Mouse (Mus musculus) small intestine, adult 2 months (tissue): Measurements from ENCODE around the gene Oas1c. TPM values are rescaled to one million over a fixed set of nuclear protein-coding genes. Genes with fewer than 3 reads are reported as not detected.

Experiments
- H3K27ac ChIP-seq: fragments of 200-500 bp; 2 replicates; pipeline ENCODE4 v1.5.1; 2012; ENCODE audit warnings: low read depth, low read length, control low read depth, inconsistent platforms; ENCODE audit not compliant: insufficient read depth
- H3K27me3 ChIP-seq: fragments of 200-500 bp; 2 replicates; pipeline ENCODE4 v1.6.1; 2012; ENCODE audit warnings: mild to moderate bottlenecking, moderate library complexity, low read length, inconsistent platforms; ENCODE audit not compliant: control insufficient read depth, insufficient read depth
- H3K36me3 ChIP-seq: fragments of 200-500 bp; 2 replicates; pipeline ENCODE4 v1.6.1; 2012; ENCODE audit warnings: mild to moderate bottlenecking, low read length, control low read depth, inconsistent platforms; ENCODE audit not compliant: control insufficient read depth, insufficient read depth
- H3K4me1 ChIP-seq: fragments of 200-500 bp; 2 replicates; pipeline ENCODE4 v1.6.1; 2012; ENCODE audit warnings: low read length, inconsistent platforms, mixed read lengths; ENCODE audit not compliant: control insufficient read depth, insufficient read depth, insufficient read length
- H3K4me3 ChIP-seq: fragments of 200-500 bp; 2 replicates; pipeline ENCODE4 v1.5.1; 2012; ENCODE audit warnings: low read depth, mild to moderate bottlenecking, control low read depth, inconsistent platforms, low read length, moderate library complexity
- CTCF ChIP-seq: fragments of 200-500 bp; IDR thresholded peaks from 2 replicates; pipeline ENCODE4 v1.5.1; 2012; ENCODE audit warnings: low read depth, mild to moderate bottlenecking, control low read depth, inconsistent platforms, low read length, moderate library complexity, mixed read lengths; ENCODE audit not compliant: insufficient replicate concordance, insufficient read length; ENCODE audit errors: extremely low read depth
- POLR2A ChIP-seq: fragments of 200-500 bp; IDR thresholded peaks from 2 replicates; pipeline ENCODE4 v1.6.1; 2012; ENCODE audit warnings: low read depth, mild to moderate bottlenecking, control low read depth, inconsistent platforms, low read length, moderate library complexity
- WGBS: fragments of 180-500 bp; shearing (Covaris S2); methylation state at CpG from one replicate; pipeline ENCODE4 v1.1.7; 2018; 5-methylcytosine and 5-hydroxymethylcytosine counted together
- polyA plus RNA-seq: library from polyadenylated mRNA; depleted of rRNA; stranded (reverse); fragments of >200 nt; gene quantifications from 2 replicates; pipeline ENCODE4 v1.2.3, GENCODE M21; 2012

The Oas1c gene
- polyA plus RNA-seq, 1 experiment = 1.4 TPM

DNA sequence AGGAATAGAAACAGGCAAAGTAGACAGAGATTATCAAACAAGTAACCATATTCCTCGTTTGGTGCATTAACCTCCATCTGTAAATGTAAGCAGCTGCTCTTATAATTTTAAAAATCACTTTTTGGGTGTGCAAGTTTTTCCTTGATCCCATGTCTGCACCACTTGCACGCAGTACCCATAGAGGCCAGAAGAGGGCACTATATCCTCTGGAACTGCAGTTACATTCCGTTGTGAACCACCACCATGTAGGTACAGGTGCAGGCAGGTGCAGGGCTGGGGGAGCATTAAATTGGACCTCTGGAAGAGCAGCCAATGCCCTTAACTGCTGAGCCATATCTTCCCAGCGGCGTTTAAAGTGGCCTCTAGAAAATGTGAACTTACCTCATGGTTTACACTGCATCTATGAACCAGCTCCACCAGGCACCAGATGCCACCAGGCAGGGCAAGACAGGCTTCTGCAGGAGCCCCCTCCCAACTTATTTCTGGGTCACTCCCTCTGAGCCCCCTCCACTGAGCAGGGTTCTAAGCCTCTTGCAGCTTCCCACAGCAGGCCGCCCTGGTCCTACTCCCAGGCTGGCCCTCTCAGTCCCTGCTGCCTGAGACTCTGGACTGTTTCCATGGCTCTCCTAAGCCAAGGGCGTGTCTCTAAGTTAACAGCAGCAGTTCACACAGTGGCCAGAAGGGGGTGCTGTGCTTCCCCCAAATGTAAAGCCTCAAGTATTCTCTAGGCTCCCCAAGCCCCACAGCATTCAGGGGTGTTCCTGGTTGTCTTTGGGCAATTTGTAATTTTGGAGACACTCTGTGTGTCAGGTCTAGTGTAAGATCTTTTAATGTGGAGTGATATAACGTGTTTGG, 24.6 kb upstream of the Oas1c start:
- H3K27me3 ChIP-seq = peaks cover 6% of the 10 kb centered on the region; the same call in 1 of the 2 replicates
- no peak overlapping the region for H3K4me3 ChIP-seq
- no peak overlapping the region for H3K27ac ChIP-seq
- H3K36me3 ChIP-seq = no peaks in the 10 kb centered on the region
- TF ChIP-seq CTCF (peak; percentile 61; the same call in 1 of the 2 replicates), POLR2A (no peak)
- WGBS = 17% methylated on average over 8 of the region's 8 CpGs
- H3K4me1 ChIP-seq = no peaks in the 10 kb centered on the region

DNA sequence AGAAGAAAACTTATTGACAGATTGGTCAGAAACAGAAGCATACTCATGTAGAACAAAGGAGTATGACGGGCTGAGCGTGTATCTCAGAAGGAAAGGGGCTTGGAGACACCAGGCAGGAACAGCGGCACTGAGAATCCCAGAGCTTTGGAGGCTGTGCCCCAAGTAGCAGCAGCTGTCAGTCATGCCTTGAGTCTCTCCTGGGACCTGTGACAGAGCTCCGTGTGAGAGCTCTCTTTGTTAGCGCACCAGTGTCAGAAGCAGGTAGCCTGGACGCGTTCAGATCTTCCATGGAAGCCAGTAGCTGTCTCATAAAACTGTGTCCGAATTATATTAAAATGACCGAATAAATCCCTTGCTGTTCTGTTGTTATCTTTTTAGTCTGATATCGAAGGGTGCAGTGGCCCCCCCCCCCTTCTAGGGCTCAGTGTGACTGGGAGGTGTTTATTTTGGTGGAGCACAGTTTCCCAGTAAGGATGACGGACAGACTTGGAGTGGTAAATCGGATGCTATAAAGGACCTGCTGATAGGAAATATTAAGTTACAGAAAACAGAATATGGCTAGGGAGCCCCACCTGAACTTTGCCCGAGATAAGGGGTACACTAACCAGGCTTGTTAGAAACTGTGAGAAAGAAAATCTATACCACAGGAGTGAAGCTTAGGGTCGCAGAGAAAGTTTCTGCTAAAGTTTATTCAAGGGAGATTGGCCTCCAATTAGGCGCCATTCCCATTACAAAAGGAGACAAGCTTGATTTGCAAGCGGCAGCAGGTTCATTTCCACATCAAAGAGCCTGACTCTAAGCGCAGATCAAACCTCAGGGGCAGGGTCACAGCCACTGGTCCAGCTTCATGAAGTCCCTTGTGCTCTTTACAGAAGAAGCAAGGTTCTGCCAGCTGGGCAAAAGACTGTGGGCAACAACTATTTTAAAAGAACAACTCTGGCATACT, 21.3 kb upstream of the Oas1c start:
- WGBS = 13% methylated on average over 17 of the region's 17 CpGs

DNA sequence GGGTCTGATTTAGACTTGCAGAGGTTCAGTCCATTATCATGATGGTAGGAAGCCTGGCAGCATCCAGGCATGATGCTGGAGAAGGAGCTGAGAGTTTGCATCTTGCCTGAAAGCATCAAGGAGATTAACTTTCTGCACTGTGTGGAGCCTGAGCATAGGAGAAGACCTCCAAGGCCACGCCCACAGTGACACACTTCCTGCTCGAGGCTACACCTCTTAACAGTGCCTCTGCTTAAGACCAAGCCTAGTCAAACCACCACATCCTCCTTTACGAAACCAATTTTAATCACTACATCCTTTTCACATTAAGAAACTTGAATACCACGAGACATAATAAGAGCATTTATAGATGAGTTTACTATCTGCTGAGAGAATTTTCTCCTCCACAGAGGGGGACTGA, 18.7 kb upstream of the Oas1c start:
- TF ChIP-seq POLR2A = no peak
- TF ChIP-seq CTCF = no peak
- Histone ChIP-seq H3K4me1 (no peaks in the 10 kb centered on the region), H3K27me3 (peaks cover 6% of the 10 kb centered on the region; the same call in 1 of the 2 replicates), H3K36me3 (no peaks in the 10 kb centered on the region), H3K4me3 (no peak overlapping the region), H3K27ac (no peak overlapping the region)
- WGBS = 71% methylated on average over 4 of the region's 4 CpGs

More for the DNA sequence above, 21.3 kb upstream of the Oas1c start:
- H3K36me3 ChIP-seq = no peaks in the 10 kb centered on the region
- H3K27me3 ChIP-seq = peaks cover 6% of the 10 kb centered on the region; the same call in 1 of the 2 replicates
- no peaks in the 10 kb centered on the region for H3K4me1 ChIP-seq
- TF ChIP-seq CTCF (no peak), POLR2A (no peak)
- H3K4me3 ChIP-seq = no peak overlapping the region
- H3K27ac ChIP-seq = no peak overlapping the region

DNA sequence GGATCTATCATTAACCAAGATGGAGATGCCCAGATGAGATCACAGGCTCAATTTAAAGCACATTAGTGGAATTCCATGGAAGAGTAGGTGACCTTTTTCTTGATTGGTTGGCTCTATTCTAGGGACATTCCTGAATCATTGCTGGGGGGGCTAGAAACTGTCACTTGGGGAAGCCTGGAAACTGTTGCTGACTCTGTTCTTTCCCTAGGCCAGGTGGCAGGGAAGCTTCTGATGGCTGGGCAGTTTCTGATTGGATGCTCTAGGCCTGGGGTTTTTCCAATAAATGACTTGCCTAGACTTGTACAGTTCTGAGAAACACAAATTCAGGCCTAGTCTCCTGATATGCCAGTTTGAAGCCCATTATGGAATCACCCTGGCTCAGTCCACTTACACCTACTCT, 6.7 kb upstream of the Oas1c start:
- Histone ChIP-seq H3K36me3 (peaks cover 13% of the 10 kb centered on the region; the same call in 1 of the 2 replicates), H3K27me3 (no peaks in the 10 kb centered on the region), H3K4me3 (no peak overlapping the region), H3K4me1 (no peaks in the 10 kb centered on the region), H3K27ac (no peak overlapping the region)
- TF ChIP-seq POLR2A (no peak), CTCF (no peak)

DNA sequence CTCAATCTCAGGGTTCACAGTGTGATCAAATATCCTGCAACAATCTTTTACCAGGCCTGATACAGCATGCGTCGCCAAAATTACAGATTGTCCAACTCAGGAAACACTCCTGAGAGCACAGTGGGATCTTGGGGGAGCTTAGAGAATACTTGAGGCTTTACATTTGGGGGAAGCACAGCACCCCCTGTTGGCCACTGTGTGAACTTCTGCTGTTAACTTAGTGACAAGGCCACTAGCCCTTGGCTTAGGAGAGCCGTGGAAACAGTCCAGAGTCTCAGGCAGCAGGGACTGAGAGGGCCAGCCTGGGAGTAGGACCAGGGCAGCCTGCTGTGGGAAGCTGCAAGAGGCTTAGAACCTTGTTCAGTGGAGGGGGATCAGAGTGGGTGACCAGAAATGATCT, 3.6 kb upstream of the Oas1c start:
- Histone ChIP-seq H3K4me1 (peaks cover 3% of the 10 kb centered on the region; the same call in 1 of the 2 replicates), H3K36me3 (peaks cover 8% of the 10 kb centered on the region; the same call in 1 of the 2 replicates), H3K27me3 (no peaks in the 10 kb centered on the region), H3K27ac (no peak overlapping the region), H3K4me3 (no peak overlapping the region)
- 66% methylated on average over 3 of the region's 3 CpGs for WGBS
- peak; percentile 56; the same call in 1 of the 2 replicates for TF ChIP-seq CTCF
- TF ChIP-seq POLR2A = no peak

DNA sequence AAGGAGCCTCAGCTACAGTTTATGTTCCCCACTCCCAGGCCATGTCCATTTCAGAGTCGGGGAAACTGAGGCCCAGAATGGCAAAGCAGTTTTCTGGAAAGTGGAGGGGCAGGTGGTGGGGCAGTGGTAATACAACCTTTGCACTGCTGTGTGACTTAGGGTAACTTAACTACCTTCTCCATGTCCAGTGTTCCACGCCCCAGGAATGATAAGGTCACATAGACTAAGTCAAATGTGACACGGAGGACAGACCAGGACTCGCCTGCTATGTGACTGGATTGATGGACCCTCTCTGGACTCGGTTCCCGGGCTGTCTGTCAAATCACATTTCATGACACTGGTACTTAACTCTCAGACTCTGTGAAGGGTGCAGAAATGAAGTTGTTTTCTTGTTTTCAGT, 709 bp upstream of the Oas1c start:
- peaks cover 7% of the 10 kb centered on the region; the same call in 1 of the 2 replicates for H3K36me3 ChIP-seq
- TF ChIP-seq POLR2A = no peak
- no peak for TF ChIP-seq CTCF
- H3K27me3 ChIP-seq = no peaks in the 10 kb centered on the region
- WGBS = 60% methylated on average over 6 of the region's 6 CpGs
- peak overlapping the region; percentile 71 for H3K4me3 ChIP-seq
- peaks cover 3% of the 10 kb centered on the region; the same call in 1 of the 2 replicates for H3K4me1 ChIP-seq
- H3K27ac ChIP-seq = peak overlapping the region; percentile 48

DNA sequence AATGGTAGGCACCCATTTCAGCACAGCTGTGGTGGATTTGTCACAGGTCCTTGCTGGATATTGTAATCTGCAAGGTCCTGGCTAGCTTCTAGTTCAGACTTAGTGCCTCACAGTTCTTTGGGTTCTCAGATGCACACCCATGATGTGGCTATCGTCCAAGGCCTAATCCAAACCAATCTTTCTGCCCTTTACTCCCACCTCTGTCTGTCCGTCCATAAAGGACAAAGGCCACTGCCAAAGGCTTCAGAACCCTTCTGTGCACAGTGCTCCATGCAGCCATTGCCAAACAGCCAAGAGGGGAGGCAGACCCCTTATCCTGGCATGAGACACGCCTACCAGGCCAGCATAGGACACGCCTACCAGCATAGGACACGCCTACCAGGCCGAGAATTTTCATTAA, 3.1 kb downstream of the Oas1c start:
- 30% methylated on average over 6 of the region's 6 CpGs for WGBS
- Histone ChIP-seq H3K27ac (0 out of 2 replicates have a peak overlapping the region, but pooled peaks have one; percentile 12), H3K4me3 (no peak overlapping the region), H3K36me3 (no peaks in the 10 kb centered on the region), H3K27me3 (no peaks in the 10 kb centered on the region), H3K4me1 (peaks cover 3% of the 10 kb centered on the region; the same call in 1 of the 2 replicates)
- TF ChIP-seq POLR2A = no peak
- no peak for TF ChIP-seq CTCF
